Mouse (Mus musculus) cortical plate, adult 2 months (tissue): ENCODE data around the gene Rbm15.

ENCODE experiments used
- CTCF ChIP-seq: fragments of 200-500 bp; IDR thresholded peaks from 2 replicates; pipeline ENCODE4 v1.5.1; 2011; ENCODE audit warnings: mild to moderate bottlenecking, control low read depth, low read length; ENCODE audit not compliant: insufficient read depth; ENCODE audit errors: extremely low read depth
- POLR2A ChIP-seq: fragments of 200-500 bp; IDR thresholded peaks from 2 replicates; pipeline ENCODE4 v1.6.1; 2011; ENCODE audit warnings: mild to moderate bottlenecking, low read length, control low read depth; ENCODE audit not compliant: insufficient read depth; ENCODE audit errors: extremely low read depth

- TF ChIP-seq CTCF (no peak), POLR2A (no peak)
These were observed 15.5 kb upstream of the Rbm15 start for GRCm38 (mm10) chr3:107349006-107349405.
